Mouse (Mus musculus) midbrain, embryonic 16.5 days (tissue): ENCODE data around the gene Slc35c1. TPM values are rescaled to one million over a fixed set of nuclear protein-coding genes. Genes with fewer than 3 reads are reported as not detected.
"Not testable (repeated sequence)": the region's sequence is repeated elsewhere in the genome, so short reads cannot be mapped to it uniquely, and the experiment has no call there.

Source experiments
- ATAC-seq: fragments of 200-750 bp; cut with Nextera tagmentation; 2 replicates; pipeline ENCODE4 v1.8.0; 2017; ENCODE audit warnings: moderate TSS enrichment
- H3K27ac ChIP-seq: fragments of 300-500 bp; sonication (generic); 2 replicates; pipeline ENCODE4 v1.5.1; 2014; ENCODE audit warnings: mild to moderate bottlenecking, low read length, mixed read lengths
- H3K27me3 ChIP-seq: fragments of 300-500 bp; sonication (generic); 2 replicates; pipeline ENCODE4 v1.6.1; 2014; ENCODE audit warnings: low read depth, low read length, mixed read lengths; ENCODE audit not compliant: control insufficient read depth, insufficient read depth
- H3K36me3 ChIP-seq: fragments of 300-500 bp; sonication (generic); 2 replicates; pipeline ENCODE4 v1.6.1; 2014; ENCODE audit warnings: mild to moderate bottlenecking, low read length, moderate library complexity, mixed read lengths; ENCODE audit not compliant: control insufficient read depth, insufficient read depth
- H3K4me1 ChIP-seq: fragments of 300-500 bp; sonication (generic); 2 replicates; pipeline ENCODE4 v1.6.1; 2014; ENCODE audit warnings: mild to moderate bottlenecking, low read length, mixed read lengths; ENCODE audit not compliant: control insufficient read depth, insufficient read depth
- H3K4me2 ChIP-seq: fragments of 300-500 bp; sonication (generic); 2 replicates; pipeline ENCODE4 v1.6.1; 2014; ENCODE audit warnings: mild to moderate bottlenecking, low read length, mixed read lengths
- H3K4me3 ChIP-seq: fragments of 300-500 bp; sonication (generic); 2 replicates; pipeline ENCODE4 v1.5.1; 2014; ENCODE audit warnings: low read depth, mild to moderate bottlenecking, low read length, moderate library complexity, mixed read lengths
- H3K9ac ChIP-seq: fragments of 300-500 bp; sonication (generic); 2 replicates; pipeline ENCODE4 v1.6.1; 2014; ENCODE audit warnings: low read depth, low read length, mixed read lengths
- H3K9me3 ChIP-seq: fragments of 300-500 bp; sonication (generic); replicated peaks from 2 replicates; pipeline ENCODE4 v1.6.1; 2014; ENCODE audit warnings: mild to moderate bottlenecking, low read length, mixed read lengths; ENCODE audit not compliant: control insufficient read depth, poor library complexity, severe bottlenecking
- WGBS: fragments of 180-500 bp; shearing (Covaris S2); extraction: QIAGEN DNeasy Blood & Tissue Kit; methylation state at CpG from one replicate; pipeline ENCODE4 v1.1.7; 2014; 5-methylcytosine and 5-hydroxymethylcytosine counted together
- polyA plus RNA-seq: library from polyadenylated mRNA; unstranded; fragments of >200 nt; fragmentation: Nextera tagmentation; extraction: Ambion mirVana; gene quantifications from 2 replicates; pipeline ENCODE4 v1.2.1, GENCODE M21; 2015

Slc35c1 gene
- polyA plus RNA-seq, 1 experiment from 2014 or later: 17.9 TPM

DNA sequence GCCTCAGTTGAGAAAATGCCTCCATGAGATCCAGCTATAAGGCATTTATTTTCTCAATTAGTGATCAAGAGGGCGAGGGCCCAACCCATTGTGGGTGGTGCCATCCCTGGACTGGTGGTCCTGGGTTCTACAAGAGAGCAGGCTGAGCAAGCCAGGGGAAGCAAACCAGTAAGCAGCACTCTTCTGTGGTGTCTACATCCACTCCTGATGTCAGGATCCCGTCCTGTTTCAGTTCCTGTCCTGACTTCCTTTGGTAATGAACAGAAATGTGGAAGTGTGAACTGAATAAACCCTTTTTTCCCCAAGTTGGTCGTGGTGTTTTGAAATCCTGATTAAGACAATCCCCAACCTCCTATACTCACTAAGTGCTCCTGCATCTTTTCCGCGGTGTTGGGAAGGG lies 23.2 kb upstream of the Slc35c1 start:
- Histone ChIP-seq H3K36me3 (no peaks in the 10 kb centered on the region), H3K9ac (no peak overlapping the region), H3K4me2 (no peak overlapping the region), H3K27ac (no peak overlapping the region), H3K27me3 (peaks cover 12% of the 10 kb centered on the region), H3K4me3 (no peak overlapping the region), H3K9me3 (no peaks in the 10 kb centered on the region), H3K4me1 (no peaks in the 10 kb centered on the region)
- WGBS: 63% methylated on average over 5 of the region's 5 CpGs
- no peak for ATAC-seq

DNA sequence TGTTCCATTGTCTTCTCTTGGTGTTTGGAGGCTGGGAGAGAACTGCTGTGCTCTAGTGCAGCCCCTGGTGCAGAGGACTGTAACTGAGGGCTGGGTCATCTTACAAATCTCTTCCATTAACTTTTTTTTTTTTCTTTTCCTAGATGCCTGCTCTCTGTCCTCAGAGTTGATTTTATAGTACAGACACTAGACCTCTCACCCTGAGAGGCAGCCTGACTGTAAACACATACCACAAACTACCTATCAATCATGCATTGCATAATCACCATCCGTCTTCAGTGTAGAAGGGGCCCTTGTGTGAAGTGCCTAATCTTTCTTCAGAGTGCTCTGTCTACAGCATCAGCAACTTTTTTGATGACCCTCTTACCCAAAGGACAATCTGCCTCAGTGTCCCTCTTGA lies 22.2 kb upstream of the Slc35c1 start:
- H3K27me3 ChIP-seq: peaks cover 12% of the 10 kb centered on the region
- ATAC-seq: no peak
- H3K4me1 ChIP-seq: no peaks in the 10 kb centered on the region
- no peak overlapping the region for H3K27ac ChIP-seq
- no peak overlapping the region for H3K4me2 ChIP-seq
- H3K4me3 ChIP-seq: no peak overlapping the region
- no peaks in the 10 kb centered on the region for H3K9me3 ChIP-seq
- no peaks in the 10 kb centered on the region for H3K36me3 ChIP-seq
- H3K9ac ChIP-seq: no peak overlapping the region
- WGBS: 68% methylated on average over 1 of the region's 1 CpGs

DNA sequence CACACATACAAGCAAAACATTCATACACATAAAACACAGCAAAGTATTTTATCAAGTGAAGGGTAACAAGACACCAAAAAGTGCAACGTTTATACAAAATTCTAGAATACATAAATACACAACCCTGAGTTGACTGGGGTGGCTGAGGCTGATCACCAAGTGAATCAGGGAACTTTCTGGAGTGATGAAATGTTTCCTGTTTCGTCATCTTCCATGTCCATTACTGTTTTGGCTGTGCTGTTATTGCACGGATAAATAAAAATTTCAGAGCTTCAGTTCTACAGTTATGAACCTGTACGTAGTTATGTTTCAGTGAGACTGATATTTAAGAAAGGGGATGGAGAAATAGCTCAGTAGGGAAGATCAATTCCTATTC lies 18.0 kb upstream of the Slc35c1 start:
- ATAC-seq: no peak
- WGBS: 90% methylated on average over 4 of the region's 4 CpGs
- H3K27ac ChIP-seq: no peak overlapping the region

DNA sequence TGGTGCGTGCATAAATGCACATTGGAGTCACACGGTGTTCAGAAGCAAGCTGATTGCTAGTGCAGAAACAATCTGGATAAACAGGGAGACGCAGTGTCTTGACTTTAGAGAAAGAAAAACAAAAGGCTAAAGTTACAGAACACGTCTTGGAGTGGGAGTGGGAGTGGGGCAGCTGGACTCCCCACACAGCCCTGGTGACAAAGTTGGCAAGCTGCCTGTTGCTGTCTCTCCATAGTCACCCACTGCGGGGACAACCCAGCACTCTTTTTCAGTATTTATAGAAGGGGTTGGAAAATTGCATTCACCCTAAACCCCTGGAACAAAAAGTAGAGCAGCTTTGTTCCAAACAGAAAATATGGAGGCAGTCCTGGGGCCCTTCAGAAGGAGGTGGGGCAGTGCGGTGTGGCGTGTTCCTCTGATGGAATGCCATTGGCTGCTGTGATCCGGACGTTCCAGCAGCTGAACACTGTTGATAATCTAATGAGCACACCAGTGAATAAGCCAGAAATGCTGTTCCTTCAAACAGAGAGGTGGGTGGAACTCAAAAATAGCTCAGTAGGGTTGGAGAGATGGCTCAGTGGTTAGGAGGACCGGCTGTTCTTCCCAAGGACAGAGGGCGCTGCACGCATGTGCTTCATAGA lies 17.5 kb upstream of the Slc35c1 start:
- Histone ChIP-seq H3K4me3 (no peak overlapping the region), H3K9ac (no peak overlapping the region), H3K27ac (no peak overlapping the region), H3K4me2 (no peak overlapping the region), H3K36me3 (no peaks in the 10 kb centered on the region), H3K4me1 (no peaks in the 10 kb centered on the region), H3K27me3 (no peaks in the 10 kb centered on the region), H3K9me3 (no peaks in the 10 kb centered on the region)
- WGBS: 67% methylated on average over 12 of the region's 12 CpGs
- no peak for ATAC-seq

More for the DNA sequence above, 18.0 kb upstream of the Slc35c1 start:
- Histone ChIP-seq H3K36me3 (no peaks in the 10 kb centered on the region), H3K4me1 (no peaks in the 10 kb centered on the region), H3K4me2 (no peak overlapping the region), H3K9me3 (no peaks in the 10 kb centered on the region), H3K4me3 (no peak overlapping the region), H3K9ac (no peak overlapping the region), H3K27me3 (no peaks in the 10 kb centered on the region)

DNA sequence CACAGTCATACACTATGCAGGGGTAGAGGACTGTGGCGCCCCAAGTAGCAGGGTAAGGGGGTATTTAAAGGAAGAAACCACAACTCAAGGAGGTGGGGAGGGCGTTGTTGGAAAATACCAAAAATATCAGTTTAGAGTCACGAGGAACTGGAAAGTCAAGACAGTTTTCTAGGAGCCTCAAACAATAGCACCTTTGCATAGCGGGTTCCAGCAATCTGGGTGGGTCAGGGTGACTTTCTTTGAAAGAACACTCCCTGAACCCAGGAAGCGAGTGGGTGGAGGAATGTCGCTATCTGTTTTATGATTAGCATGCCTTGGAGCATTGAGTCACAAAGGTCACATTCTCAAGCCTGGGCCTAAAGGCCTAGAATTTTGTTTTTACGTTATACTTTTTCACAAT lies 16.2 kb upstream of the Slc35c1 start:
- H3K9ac ChIP-seq, H3K9me3 ChIP-seq, H3K27me3 ChIP-seq, H3K4me2 ChIP-seq, H3K4me1 ChIP-seq, H3K27ac ChIP-seq, H3K4me3 ChIP-seq, H3K36me3 ChIP-seq, ATAC-seq: not testable (repeated sequence)
- 89% methylated on average over 7 of the region's 7 CpGs for WGBS

DNA sequence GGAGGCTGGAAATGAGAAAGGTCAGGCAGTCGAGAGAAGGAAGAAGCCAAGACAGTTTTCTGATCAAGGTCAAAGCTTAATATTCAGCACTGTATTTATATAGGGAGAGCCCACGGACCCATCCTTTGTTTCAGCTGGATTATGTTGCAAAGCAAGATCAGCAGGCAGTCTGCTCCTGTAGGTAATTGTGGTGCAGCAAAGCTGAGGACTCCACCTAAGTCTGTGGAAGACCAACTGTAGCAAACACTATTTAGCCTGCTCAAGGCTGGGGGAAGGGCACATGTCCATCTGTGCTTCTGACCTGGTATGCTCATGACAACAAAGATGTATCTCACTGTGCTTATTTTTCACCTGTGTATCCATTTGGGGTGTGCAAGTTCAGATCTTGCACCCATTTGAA lies 15.4 kb upstream of the Slc35c1 start:
- WGBS: 62% methylated on average over 2 of the region's 2 CpGs

DNA sequence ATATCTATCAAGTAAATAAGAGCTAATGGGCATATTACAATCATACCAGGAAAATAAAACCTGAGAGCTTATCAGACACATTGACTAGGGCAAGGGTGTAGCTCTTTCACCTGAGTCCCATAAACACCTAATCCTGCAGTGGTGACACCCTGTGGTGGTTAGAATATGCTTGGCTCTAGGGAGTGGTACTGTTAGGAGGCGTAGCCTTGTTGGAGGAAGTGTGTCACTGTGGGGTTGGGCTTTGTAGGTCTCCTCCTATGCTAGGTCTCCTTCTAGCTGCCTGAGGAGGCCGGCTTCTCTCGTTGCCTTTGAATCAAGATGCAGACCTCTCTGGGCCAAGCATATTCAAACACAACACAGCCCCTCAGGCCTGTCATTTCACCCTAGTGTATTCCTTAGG lies 14.6 kb upstream of the Slc35c1 start:
- no peaks in the 10 kb centered on the region for H3K36me3 ChIP-seq
- H3K4me1 ChIP-seq: no peaks in the 10 kb centered on the region
- H3K9me3 ChIP-seq: no peaks in the 10 kb centered on the region
- no peaks in the 10 kb centered on the region for H3K27me3 ChIP-seq
- H3K4me3 ChIP-seq: no peak overlapping the region
- no peak for ATAC-seq
- 87% methylated on average over 3 of the region's 3 CpGs for whole genome bisulfite sequencing
- no peak overlapping the region for H3K4me2 ChIP-seq
- H3K9ac ChIP-seq: no peak overlapping the region
- no peak overlapping the region for H3K27ac ChIP-seq

More for the DNA sequence above, 15.4 kb upstream of the Slc35c1 start:
- no peak for ATAC-seq
- Histone ChIP-seq H3K4me2 (no peak overlapping the region), H3K9ac (no peak overlapping the region), H3K27me3 (no peaks in the 10 kb centered on the region), H3K36me3 (no peaks in the 10 kb centered on the region), H3K27ac (no peak overlapping the region), H3K9me3 (no peaks in the 10 kb centered on the region), H3K4me1 (no peaks in the 10 kb centered on the region), H3K4me3 (no peak overlapping the region)

DNA sequence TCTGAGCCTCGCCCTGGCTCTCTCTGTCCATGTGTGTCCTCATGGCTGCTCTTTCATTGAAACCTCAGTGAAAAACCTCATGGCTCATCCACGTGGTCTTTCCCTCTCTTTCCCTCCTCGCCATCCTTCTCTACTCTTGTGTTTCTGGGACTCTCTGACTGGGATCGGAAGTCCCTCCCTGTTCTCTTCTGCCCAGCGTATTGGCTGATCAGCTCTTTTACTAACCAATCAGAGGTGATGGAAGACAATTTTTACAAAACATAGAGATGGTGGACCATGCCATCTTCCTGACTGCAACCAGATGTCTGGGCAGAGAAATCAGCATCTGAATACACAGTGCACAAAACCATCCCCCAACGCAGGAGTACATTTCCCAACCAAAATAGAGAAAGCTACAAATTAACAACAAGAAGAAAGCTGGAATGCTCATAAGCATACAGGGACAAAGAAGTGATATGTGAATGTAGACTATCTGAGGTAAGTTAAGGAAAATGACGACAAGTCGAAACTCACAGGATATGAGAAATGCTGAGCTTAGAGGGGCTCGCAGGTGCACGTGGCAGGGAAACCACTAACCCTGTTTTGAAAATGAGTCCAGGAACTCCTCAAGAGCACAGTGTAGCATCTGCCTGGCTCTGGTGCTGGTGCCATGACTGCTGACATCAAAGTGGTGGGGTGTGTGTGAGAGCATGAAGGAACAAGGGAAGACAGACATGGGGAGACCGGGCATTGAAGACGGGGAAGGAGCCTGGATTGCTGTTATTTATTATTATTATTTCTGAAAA lies 11.7 kb upstream of the Slc35c1 start:
- ATAC-seq: no peak
- Histone ChIP-seq H3K9ac (no peak overlapping the region), H3K9me3 (no peaks in the 10 kb centered on the region), H3K36me3 (no peaks in the 10 kb centered on the region), H3K27ac (no peak overlapping the region), H3K4me3 (no peak overlapping the region), H3K27me3 (no peaks in the 10 kb centered on the region), H3K4me1 (no peaks in the 10 kb centered on the region), H3K4me2 (no peak overlapping the region)
- WGBS: 86% methylated on average over 12 of the region's 12 CpGs

DNA sequence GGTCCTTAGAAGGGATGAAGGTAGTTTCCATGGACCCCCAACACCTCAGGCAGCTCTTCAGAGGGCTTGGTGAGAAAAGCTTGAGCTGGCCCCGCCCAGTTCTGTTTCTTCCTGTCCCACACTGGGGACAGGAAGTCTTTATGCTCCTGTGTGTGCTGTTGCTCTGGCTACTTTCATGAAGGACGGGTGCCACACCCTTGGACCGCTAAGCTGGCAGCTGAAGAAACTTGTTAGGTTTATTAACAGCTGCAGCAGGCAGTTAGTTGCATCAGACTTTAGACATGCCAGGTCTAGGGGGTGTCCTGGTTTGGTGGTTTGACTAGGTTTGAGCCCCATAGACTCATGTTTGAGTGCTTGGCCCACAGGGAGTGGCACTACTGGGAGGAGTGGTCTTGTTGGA lies 4.4 kb upstream of the Slc35c1 start:
- H3K27ac ChIP-seq: no peak overlapping the region
- H3K4me2 ChIP-seq: no peak overlapping the region
- no peak overlapping the region for H3K9ac ChIP-seq
- no peaks in the 10 kb centered on the region for H3K36me3 ChIP-seq
- H3K9me3 ChIP-seq: no peaks in the 10 kb centered on the region
- no peaks in the 10 kb centered on the region for H3K27me3 ChIP-seq
- no peak overlapping the region for H3K4me3 ChIP-seq
- no peak for ATAC-seq
- 80% methylated on average over 3 of the region's 3 CpGs for WGBS
- H3K4me1 ChIP-seq: peaks cover 6% of the 10 kb centered on the region
